In genomic region chr4:32833494-32834282, GRCm38 (mm10) we compare ENCODE assay signal across 7 mouse cellular contexts. TPM values are rescaled to one million over a fixed set of nuclear protein-coding genes. Genes with fewer than 3 reads are reported as not detected.
DNase-seq lines count a peak whose midpoint lies in the region; ATAC-seq and TF ChIP-seq lines count a peak whose summit lies in the region.

No protein-coding gene starts in this region.

- no peaks in the 10 kb centered on the region for H3K9me3 ChIP-seq in forebrain, postnatal 0 days (ENCODE audit: low read length)
- no peaks in the 10 kb centered on the region for H3K9me3 ChIP-seq in liver, embryonic 16.5 days (replicated peaks; ENCODE audit: control insufficient read depth, low read length)

- H3K4me2 ChIP-seq in forebrain, postnatal 0 days (ENCODE audit: low read depth), result peak overlapping the region; percentile 47
- H3K4me2 ChIP-seq in liver, embryonic 16.5 days (ENCODE audit: low read depth, low read length), result peak overlapping the region; percentile 14

- H3K27ac ChIP-seq in forebrain, postnatal 0 days (ENCODE audit: low read depth, low read length), result no peak overlapping the region
- no peak overlapping the region for H3K27ac ChIP-seq in liver, embryonic 16.5 days (ENCODE audit: low read length)

- peak; percentile 92 for ATAC-seq in forebrain, postnatal 0 days
- ATAC-seq in liver, embryonic 16.5 days (ENCODE audit: low read depth), result no peak

- peak; percentile 42 for DNase-seq in Muller cell, postnatal 12 days (ENCODE audit: inconsistent ontology term)
- DNase-seq in c-Kit-positive CD71-positive TER-119-positive erythroid progenitor cells, embryonic 14.5 days (ENCODE audit: low spot score), result peak; percentile 21
- DNase-seq in forebrain, postnatal 0 days, result peak; percentile 59
- no peak for DNase-seq in adrenal gland, postnatal 10 days
- no peak for DNase-seq in layer of hippocampus, postnatal 10 days (ENCODE audit: low spot score in 2 of 2)
- no peak for DNase-seq in adrenal gland, adult 18-20 months (ENCODE audit: low spot score in 2 of 2)

- no peaks in the 10 kb centered on the region for H3K27me3 ChIP-seq in forebrain, postnatal 0 days (ENCODE audit: insufficient read depth, low read length)
- no peaks in the 10 kb centered on the region for H3K27me3 ChIP-seq in liver, embryonic 16.5 days (ENCODE audit: control insufficient read depth, insufficient read depth, low read depth, low read length)

- 39% methylated on average over 17 of the region's 17 CpGs for WGBS in forebrain, postnatal 0 days
- WGBS in liver, embryonic 16.5 days (ENCODE audit: insufficient replicate concordance), result 47% methylated on average over 17 of the region's 17 CpGs

- peak overlapping the region; percentile 29; the same call in 1 of the 2 replicates for H3K4me3 ChIP-seq in forebrain, postnatal 0 days (ENCODE audit: low read depth, low read length)
- no peak overlapping the region for H3K4me3 ChIP-seq in liver, embryonic 16.5 days (ENCODE audit: low read depth, low read length)

- no peaks in the 10 kb centered on the region for H3K4me1 ChIP-seq in forebrain, postnatal 0 days (ENCODE audit: insufficient read depth)
- peaks cover 7% of the 10 kb centered on the region for H3K4me1 ChIP-seq in liver, embryonic 16.5 days (ENCODE audit: control insufficient read depth, low read depth, low read length)

- no peak for TF ChIP-seq CTCF in forebrain, postnatal 0 days (IDR thresholded peaks at IDR 0.05; ENCODE audit: low read depth)

- H3K36me3 ChIP-seq in forebrain, postnatal 0 days (ENCODE audit: insufficient read depth), result no peaks in the 10 kb centered on the region
- H3K36me3 ChIP-seq in liver, embryonic 16.5 days (ENCODE audit: control insufficient read depth, insufficient read depth), result no peaks in the 10 kb centered on the region

- 0 out of 2 replicates have a peak overlapping the region, but pooled peaks have one; percentile 41 for H3K9ac ChIP-seq in forebrain, postnatal 0 days
- no peak overlapping the region for H3K9ac ChIP-seq in liver, embryonic 16.5 days (ENCODE audit: low read depth, low read length)

RNA-seq across cellular contexts. Expression of gene Lyrm2, which starts 33.6 kb away (rescaled TPM):
- total RNA-seq in forebrain, postnatal 0 days (2014; rRNA removed), result 103 and 105 TPM in 2 replicates
- 108 and 122 TPM in 2 replicates for polyA plus RNA-seq in forebrain, postnatal 0 days (2015; fragmentation: Nextera tagmentation; extraction: Ambion mirVana)
- polyA plus RNA-seq in liver, embryonic 16.5 days (2015; fragmentation: Nextera tagmentation; extraction: Ambion mirVana), result 28.8 and 29.4 TPM in 2 replicates
- 10 to 100 TPM; 47.8 to 52.8 TPM for total RNA-seq in adrenal gland, postnatal 10 days (2021)
- 10 to 100 TPM; 46.7 to 50.4 TPM for total RNA-seq in layer of hippocampus, postnatal 10 days (2021)
- 10 to 100 TPM; 31.8 to 36.5 TPM for total RNA-seq in adrenal gland, adult 18-20 months (2021)

Comparison
In these comparisons a context has a peak if more than half of its experiments do, and no peak if none do; other contexts are left out.
1. DNase-seq: peak in Muller cell, postnatal 12 days (single experiment), c-Kit-positive CD71-positive TER-119-positive erythroid progenitor cells, embryonic 14.5 days (single experiment) and forebrain, postnatal 0 days (single experiment); none in adrenal gland, postnatal 10 days (single experiment), layer of hippocampus, postnatal 10 days (0 of 2) and adrenal gland, adult 18-20 months (0 of 2).